Mouse (Mus musculus) T-helper 17 cell (primary cell): ENCODE results near the gene Tkt.

Experiments
- in situ Hi-C, 2 experiments: fragments of 300-600 bp; cut with MboI, MseI; formaldehyde crosslinking; loops; 1 replicate in 1 of 2; 2 replicates in 1 of 2; pipeline ENCODE4 v1.15.1; 2025; ENCODE audit warnings: high pct_unique_total_duplicates in 2 of 2

Gene Tkt

DNA sequence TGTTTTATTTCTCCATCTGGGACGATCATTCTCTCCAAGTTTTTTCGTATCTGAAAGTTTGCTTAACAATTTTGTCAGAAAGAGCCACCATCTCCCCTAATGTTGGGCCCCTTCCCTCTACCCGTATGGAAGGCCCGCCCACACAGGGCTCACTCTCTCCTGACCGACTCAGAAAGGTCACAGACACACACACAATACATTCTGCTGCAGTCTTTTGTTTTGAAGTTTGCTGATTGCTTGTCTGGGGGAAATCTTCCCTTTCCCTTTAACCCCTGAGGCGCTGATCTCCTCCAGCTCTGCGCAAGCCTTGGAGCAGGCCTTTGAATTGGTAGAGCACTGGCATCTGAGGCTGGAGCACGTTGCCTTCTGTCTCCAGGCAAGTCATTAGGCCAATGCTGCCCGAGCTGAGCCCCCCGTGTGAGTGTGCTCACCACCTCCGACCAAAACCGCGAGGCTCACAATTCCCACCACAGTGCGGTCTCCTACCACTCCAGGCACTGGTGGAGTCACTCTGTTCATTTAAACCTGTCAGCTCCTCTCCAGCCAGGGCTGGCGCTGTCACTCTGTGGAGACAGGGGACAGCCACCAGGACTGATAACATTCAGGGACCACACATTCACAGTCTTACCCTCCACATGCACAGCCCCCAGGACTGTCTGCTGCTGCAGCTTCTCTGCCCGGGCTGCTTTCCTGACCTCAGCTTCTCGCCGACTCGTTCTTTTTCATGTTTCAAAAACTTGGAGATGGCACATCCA is 36.5 kb downstream of the Tkt start:
- in situ Hi-C loops: no loop called here

DNA sequence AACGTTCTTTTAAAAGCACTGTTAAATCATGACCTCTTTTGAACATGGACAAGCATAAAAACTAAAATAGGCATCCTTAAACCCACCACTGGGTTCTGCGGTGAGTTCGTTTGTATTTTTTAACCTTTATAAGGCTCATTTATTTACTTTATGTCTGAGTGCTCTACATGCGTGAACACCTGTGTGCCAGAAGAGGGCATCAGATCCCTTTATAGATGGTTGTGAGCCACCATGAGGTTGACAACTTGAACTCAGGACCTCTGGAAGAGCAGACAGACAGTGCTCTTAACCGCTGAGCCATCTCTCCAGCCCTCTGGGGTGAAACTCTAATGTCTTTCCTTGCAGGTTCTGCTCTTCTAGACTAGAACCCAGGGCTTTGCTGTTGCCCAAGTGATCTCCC is 37.2 kb downstream of the Tkt start:
- in situ Hi-C loops: no loop called here

DNA sequence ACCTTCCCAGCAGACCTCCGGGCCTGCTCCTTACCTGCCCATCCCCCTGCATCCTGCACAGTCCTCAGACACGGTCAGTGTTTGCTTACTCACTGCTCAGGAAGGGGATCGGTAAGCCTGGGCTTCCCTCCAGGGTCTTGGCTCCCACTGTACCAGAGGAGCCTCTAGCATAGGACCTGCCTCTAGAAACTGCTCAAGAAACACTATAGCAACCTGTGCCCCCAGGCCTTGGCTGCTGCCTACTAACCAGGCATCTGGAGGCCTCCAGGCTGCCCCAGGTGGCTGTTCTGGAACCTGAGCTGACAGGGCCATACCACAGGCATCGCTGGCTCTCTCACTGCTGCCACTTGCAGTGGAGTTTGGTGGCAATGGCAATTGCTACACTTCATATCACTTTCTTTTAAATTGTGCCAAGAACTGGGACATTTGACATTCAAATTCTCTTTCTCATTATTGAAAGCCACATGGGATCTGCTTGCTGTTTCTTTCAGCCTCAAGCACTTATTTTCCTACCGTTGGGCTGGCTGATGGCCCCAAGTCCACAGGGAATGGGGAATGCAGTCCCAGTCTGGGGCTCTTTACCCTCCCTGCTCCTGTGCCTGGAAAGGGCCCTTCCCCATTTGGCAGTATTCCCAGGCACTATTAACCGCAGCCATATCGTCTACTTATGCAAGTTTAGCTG is 38.8 kb downstream of the Tkt start:
- in situ Hi-C loops: no loop called here

DNA sequence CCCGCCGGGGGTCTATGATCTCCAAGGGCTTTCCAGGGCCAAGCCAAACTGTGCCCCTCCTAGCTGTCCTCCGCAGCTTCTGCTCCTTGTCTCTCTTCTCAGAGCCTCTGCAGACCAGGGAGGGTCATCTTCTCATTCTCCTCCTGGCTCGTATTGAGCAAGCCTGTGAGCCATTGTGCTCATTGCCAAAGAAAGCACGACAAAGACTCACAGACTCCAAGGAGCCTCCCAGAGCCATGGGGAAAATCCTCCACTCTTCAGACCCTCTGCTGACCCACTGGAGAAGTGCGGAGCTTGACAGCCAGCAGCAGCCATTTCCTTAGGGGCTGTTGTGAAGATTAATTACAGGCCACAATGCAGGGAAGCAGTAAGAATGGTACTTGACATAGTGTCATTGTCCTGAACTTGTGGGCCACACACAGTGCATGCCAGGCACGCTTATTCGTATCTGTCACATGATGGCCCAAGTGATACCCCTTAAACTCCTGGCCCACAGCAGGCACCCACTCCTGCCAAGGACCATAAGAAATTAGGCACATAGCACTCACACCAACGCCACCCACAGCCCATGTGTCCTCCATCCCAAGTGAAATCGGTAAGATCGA is 42.0 kb downstream of the Tkt start:
- in situ Hi-C loops: loop anchor here (5.0 kb wide), 1 partner anchor 82 kb away; no protein-coding TSS in a partner anchor

DNA sequence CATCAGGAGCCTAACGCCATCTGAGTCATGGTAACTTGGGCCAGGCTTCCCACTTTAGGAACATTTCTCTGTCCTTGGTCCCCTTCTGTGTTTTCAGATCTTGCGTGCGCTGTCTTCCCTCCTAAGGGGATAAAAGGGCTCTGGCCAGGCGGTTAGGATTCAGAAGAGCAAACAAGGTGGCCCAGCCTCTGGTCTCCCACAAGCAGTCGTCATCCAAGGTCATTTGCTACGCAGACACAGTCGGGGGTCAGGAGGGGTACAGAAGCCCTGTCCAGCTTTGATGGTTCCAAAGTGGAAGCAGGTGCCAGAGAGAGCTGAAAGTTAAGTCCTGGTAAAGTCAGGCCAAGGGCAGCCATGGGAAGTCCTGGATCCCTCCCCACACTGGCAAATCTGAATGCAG is 42.8 kb downstream of the Tkt start:
- in situ Hi-C loops: loop anchor here (5.0 kb wide), 1 partner anchor 81 kb away; no protein-coding TSS in a partner anchor

DNA sequence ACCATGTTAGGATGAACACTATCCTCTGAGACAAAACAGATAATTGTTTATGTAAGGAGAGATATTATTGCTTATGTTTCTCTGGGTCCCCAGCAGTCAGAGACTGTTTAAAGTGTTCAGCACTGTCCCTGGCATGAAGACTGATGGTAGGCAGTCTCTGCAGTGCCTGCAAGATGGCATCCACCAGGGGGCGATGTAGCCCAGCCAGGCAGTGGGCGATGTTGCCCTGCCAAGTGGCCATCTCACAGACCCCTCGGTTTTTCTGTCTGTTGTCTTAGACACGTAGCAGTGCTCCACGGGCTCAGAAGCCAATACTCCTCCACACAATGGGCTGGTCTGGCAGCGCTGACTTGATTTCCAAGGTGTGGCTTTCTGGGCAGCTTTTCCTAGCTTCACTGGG is 43.3 kb downstream of the Tkt start:
- in situ Hi-C loops: loop anchor here (5.0 kb wide), 1 partner anchor 81 kb away; no protein-coding TSS in a partner anchor

DNA sequence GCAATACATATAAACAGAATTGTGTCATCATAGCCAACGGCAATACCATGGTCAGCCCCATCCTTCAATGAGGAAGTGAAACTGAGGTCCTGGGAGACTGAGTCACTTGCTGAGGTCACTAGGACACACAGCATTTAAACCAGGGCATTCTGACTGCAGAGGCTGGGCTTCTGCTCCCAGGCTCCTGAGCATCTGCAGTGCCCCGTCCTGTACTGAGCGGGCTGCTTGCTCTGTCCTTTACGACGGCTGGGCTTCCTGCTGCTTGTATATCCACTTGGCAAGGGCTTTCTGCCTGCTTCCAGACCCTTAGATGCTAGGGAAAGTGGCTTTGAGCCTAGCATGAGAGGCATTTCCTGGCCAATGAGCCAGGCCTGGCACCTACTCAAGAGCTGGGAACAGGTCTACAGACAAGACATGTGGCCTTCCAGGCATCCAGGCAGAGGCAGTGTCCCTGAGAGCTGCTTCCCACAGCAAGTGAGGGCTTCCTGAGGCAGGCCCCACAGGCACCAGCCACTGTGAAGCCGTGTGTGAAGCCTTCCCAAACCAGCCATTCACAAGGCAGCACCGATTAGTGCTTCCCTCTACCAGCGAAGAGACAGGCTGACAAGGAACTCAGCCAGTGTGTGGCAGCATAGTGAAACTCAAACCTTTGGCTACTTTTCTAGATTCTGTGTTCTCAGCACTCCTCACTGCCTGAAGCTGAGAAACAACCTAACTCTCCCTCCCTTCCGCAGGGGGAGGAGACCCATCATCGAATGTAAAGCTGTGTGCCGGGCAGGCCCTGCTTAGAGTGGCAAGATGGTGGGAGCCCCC is 45.3 kb downstream of the Tkt start:
- in situ Hi-C loops: loop anchor here (5.0 kb wide), 1 partner anchor 79 kb away; no protein-coding TSS in a partner anchor

DNA sequence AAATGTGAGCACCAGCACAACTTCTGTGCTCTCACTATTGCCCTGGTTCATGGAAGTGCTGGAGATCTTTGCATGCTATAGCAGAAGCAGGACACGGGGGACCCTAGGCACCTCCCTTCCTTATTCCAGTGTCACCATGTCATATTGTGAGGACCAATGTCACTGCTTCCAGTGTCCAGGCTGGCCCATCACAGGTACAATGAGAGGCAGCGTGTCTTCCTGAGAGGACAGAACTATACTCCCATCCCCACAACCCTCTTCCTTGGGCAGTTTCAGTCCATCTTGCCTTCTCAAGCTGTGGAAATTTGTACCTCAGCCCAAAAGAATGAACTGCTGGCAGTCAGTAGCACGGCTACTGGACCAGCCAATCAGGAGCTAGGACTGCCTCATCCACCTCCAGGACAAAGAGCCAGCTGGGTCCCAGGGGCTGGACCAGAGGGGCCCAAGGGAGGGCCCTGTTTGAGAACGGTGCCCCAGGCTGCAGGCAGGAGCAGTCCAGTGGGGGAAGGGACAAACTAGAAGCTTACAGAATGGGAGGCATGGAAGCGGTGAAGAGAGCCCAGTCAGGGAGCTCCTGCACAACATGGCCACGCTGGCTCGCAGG is 46.0 kb downstream of the Tkt start:
- in situ Hi-C loops: loop anchor here (5.0 kb wide), 1 partner anchor 78 kb away; no protein-coding TSS in a partner anchor

DNA sequence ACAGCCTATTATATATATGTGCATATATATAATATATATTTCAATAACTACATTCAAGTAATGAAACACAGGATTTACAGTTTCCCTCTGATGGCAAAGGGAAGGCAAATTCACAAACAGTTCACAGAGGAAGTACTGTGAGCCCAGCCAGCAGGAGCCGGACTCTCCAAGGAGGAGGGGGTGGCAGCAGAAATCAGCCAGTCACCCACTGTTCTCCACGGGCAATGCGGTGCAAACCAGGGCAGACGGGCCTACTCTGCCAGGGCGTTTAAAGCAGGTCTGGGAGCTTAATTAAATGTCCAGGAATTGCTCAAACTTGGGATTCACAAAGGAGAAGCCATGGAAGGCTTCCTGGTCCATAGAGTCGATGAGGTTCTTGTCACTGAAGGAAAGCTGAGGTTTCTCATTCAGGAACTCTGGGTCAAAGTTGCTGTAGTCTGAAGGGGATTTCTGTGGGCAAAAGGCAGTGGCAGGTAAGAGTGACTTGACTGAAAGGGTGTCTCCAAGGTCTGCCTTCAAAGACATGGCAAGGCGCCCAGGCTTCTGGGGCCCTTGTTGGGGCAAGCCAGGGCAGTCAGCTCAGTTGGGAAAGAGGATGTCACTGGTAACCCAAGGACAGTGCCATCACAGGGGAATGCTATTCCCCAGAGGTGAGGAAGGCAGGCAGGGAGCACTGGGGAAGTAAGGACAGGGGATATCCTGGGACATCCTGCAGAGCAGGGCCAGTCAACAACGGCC is 47.6 kb downstream of the Tkt start:
- in situ Hi-C loops: no loop called here

DNA sequence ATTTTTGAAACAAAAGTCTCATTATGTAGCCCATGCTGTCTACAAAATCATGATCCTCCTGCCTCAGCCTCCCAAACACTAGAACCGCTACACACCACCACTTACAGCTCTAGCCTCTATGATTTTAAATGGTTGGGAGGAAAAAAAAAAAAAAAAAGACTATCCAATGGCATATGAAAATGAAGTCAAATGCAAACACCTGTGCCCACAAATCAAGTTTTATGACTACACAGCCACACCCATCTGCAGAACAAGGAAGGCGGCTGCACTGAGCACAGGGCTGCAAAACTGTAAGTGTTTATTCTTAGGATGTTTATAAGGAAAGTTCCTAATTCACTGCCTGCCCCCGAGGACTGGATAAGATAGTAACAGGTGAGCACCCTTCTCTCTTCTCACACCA is 48.2 kb downstream of the Tkt start:
- in situ Hi-C loops: no loop called here

DNA sequence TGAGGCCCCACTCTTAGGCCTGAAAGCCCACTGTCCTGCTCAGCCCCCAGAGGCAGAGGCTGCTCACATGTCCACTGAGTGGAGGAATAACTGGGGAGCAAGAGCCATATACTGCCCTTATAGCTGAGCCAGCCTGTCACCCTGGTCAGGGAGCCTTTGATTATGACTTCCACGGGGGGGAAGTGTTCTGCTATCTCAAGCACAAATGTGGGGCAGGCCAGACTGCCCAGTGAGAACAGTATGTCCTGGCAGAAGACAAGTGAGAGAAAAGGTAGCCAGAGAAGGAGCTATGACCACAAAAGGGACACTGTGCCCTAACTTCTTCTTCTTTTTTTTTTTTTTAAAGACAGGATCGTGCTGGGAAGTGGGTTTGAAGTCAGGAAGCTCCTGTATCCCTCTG is 49.0 kb downstream of the Tkt start:
- in situ Hi-C loops: no loop called here

DNA sequence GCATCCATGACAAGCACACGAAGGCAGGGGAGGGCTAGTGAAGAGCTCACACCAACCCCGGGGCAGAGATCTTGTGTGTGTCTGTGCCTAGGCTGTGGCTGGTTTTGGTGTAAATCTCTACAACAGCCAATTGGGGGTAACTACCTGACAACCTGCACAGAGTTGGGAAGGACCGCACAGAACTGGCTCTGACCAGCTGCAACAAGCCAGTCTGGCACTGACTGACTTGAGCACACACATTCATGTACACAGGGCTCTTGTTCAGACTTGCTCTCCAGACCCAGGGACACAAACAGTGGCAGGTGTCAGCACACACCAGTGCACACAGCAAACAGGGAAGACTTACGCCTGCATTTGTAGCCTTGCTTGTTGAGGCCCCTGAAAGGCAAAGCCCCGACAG is 58.7 kb downstream of the Tkt start:
- in situ Hi-C loops: no loop called here

DNA sequence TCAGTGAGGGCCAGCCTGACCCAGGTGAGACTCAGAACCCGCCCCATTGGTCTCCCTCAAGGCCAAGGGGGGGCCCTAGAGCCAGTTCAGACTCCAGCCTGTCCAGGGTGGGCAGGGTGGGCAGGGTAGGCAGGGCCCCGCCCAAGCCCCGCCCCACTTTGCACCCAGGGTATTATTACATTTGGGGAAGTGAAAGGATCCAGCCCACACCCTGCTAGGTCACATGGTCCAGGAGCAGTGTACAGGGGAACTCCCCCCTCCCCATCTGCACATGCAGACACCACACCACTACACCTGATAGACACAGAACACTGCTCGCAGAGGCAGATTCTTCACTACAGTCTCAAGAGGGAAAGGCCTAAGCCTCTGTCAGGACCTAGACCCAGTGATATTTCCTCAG is 59.5 kb downstream of the Tkt start:
- in situ Hi-C loops: no loop called here

DNA sequence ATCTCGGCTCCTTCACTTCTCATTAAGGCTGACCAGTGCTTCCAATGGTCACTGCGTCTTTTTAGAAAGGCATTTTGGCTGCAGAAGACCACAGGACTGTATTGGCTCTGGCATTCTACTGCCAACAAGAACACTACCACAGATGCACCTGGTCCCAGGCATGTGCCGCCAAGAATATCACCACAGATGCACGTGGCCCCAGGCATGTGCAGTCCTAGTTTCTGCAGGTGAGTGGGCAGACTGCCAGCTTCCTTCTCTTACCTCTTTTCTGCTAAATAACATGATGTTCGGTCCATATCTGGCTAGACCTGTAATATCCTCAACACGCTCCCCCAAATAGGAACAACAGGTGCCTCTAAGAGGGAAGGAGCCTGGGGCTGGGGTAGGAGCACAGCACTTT is 60.0 kb downstream of the Tkt start:
- in situ Hi-C loops: no loop called here

DNA sequence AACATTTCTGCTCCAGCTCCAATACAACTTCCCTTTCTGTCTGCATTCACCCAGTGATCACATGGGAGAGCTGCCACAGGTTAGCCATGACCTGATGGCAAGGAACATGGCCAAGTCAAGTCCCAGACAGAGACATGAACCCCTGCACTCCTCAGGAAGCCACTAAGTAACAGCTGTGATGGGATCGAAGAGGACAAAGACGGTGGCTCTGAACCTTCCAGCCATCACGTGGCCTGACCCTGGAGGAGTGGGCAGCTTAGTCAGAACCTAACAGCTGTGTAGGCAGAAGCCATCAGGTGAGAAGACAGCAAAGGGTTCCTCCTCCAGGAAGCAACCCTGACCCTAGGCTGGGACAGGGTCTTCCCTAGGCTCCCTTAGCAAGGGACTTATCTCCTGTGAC is 61.3 kb downstream of the Tkt start:
- in situ Hi-C loops: no loop called here

DNA sequence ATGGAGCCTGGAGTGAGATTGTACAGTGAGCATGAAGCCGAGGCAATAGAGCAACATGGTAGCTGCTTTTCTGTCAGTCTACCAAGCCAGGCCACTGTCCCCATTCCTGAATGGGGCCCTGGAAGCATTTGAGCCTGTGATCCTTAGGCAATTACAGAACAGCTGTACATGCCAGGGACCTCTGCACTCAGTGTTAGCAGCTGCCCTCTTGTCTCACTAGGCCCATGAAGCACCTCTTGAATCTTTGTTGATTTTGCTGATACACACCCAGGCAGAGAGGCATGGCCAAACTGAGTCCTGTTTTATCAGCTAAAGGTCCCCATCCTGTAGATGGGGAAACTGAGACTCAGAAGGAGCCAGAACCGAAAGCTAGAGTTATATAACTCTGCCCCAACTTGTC is 62.1 kb downstream of the Tkt start:
- in situ Hi-C loops: no loop called here

DNA sequence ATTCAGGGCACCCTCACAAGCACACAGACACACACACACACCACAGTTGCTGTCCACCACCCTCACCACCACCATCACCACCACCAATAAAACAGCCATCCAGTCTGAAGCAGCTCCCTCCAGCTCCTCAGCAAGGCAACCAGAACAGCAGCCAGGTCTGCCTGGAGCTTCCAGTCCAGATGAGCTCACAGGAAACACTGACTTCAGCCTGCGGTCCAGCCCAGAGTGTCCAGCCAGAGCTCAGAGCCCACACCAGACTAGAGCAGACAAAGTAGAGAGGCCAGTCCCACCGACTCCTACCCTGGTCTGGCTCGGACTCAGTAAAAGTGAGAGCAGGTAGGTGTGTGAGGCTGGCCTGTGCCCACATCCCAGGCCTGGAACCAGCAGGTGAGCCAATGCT is 62.8 kb downstream of the Tkt start:
- in situ Hi-C loops: no loop called here

DNA sequence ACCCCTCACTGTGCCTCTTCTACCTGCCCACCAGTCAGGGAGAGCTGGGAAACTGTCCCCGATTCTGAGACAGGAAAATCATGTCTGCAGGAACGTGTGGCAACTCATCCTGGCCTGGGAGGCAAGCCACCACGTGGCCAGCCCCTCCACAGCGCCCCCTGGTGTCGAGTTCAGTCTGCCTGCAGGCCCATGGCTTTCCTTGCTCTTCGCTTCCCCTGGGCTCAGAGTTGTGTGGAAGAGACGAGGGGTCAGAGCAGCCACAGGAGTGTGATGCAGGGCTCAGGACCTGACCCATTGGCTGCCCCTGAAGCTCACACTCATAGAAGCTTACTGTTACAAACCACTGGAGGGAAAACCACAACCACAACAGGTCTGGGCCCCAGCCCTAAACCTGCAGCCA is 64.4 kb downstream of the Tkt start:
- in situ Hi-C loops: no loop called here

DNA sequence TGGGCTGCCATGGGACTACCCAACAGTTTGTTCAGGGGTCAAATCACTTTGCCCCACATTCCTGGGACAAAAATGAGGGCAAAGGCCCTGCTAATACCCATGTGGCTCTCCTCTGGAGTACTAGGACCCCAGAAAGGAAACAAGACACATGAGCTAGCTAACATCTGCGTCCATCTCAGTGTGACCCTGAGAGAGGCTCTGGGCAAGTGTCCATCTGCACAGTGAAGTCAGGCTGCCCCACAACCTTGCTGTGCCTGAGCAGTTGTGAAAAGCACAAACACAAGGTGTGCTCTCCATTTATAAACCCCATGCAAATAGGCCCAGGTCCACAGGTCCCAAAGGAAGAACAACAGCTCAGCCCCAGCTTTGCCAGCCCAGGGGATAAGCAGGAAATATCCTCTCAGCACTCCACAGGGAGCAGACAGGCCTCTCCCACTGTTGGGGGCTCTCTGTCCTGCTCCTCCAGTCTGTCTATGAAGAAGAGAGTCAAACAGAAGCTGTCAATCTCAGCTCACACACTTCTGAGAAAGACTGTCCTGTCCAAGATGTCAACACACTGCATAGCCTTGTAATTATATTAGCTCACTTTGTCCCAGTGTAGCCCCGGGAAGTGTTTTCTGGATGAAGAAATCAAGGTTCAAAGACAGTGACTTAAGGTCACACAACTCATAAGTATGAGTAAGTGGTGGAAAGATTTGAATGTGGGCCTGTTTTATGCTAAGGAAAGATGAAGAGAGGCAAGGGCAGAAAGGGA is 65.0 kb downstream of the Tkt start:
- in situ Hi-C loops: no loop called here

DNA sequence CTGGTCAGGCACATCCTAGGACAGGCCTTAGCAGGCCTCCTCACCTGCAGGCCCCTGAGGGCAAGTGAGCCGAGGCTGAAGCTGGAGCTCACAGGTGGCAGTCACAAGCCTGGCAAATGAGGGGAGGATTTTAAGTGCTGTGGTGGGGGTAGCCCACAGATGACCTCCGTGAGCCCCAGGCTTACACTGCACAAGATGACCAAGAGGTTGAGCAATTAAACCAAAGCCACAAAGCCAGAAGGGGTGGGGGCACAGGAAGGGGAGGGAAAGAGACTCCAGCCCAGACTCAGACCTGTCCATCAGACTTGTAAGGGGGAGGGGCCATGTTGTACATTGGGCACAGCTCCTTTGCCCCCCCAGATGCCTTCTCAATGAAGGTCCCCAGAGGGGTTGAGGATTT is 68.6 kb downstream of the Tkt start:
- in situ Hi-C loops: no loop called here
